Mouse (Mus musculus) liver, embryonic 14.5 days (tissue): ENCODE results near the gene Stau1. TPM values are rescaled to one million over a fixed set of nuclear protein-coding genes. Genes with fewer than 3 reads are reported as not detected.
A peak's percentile ranks its signal among the peaks of the same experiment; 100 is the strongest.

Source experiments
- ATAC-seq: fragments of 200-750 bp; cut with Nextera tagmentation; 2 replicates; pipeline ENCODE4 v1.8.0; 2017; ENCODE audit warnings: moderate number of reproducible peaks, mild to moderate bottlenecking, moderate library complexity; ENCODE audit not compliant: insufficient read depth
- DNase-seq, 3 experiments: peaks; one replicate each; pipeline ENCODE4 v3.0.0-alpha.2; 2012 to 2013; ENCODE audit warnings: low read depth in 3 of 3, low spot score in 3 of 3
- H3K27ac ChIP-seq: fragments of 300-500 bp; sonication (generic); 2 replicates; pipeline ENCODE4 v1.5.1; 2014; ENCODE audit warnings: moderate library complexity, mild to moderate bottlenecking, control low read depth, inconsistent platforms
- H3K27me3 ChIP-seq: fragments of 300-500 bp; sonication (generic); 2 replicates; pipeline ENCODE4 v1.6.1; 2014; ENCODE audit warnings: mild to moderate bottlenecking, low read length, moderate library complexity; ENCODE audit not compliant: control insufficient read depth, insufficient read depth
- H3K36me3 ChIP-seq: fragments of 300-500 bp; sonication (generic); replicated peaks from 2 replicates; pipeline ENCODE4 v1.6.1; 2014; ENCODE audit warnings: low read depth; ENCODE audit not compliant: control insufficient read depth, insufficient read depth
- H3K4me1 ChIP-seq, 2 experiments: fragments of 200-500 bp in 1 of 2; fragments of 300-500 bp in 1 of 2; sonication (generic) in 1 of 2; replicated peaks; 2 replicates each; pipeline ENCODE4 v1.6.1; 2012 to 2014; ENCODE audit warnings: antibody characterized with exemption in 1 of 2, inconsistent platforms in 1 of 2, low read length in 1 of 2; ENCODE audit not compliant: control insufficient read depth in 2 of 2, insufficient read depth in 2 of 2
- H3K4me2 ChIP-seq: fragments of 300-500 bp; sonication (generic); 2 replicates; pipeline ENCODE4 v1.6.1; 2014; ENCODE audit warnings: low read depth, mild to moderate bottlenecking, control low read depth, moderate library complexity
- H3K4me3 ChIP-seq, 2 experiments: fragments of 200-500 bp in 1 of 2; fragments of 300-500 bp in 1 of 2; sonication (generic) in 1 of 2; 2 replicates each; pipeline ENCODE4 v1.5.1; 2012 to 2014; ENCODE audit warnings: low read depth in 2 of 2, low read length in 2 of 2, mild to moderate bottlenecking in 2 of 2, control low read depth in 1 of 2, inconsistent platforms in 1 of 2, moderate library complexity in 1 of 2; ENCODE audit not compliant: insufficient read depth in 1 of 2
- H3K9ac ChIP-seq: fragments of 300-500 bp; sonication (generic); replicated peaks from 2 replicates; pipeline ENCODE4 v1.6.1; 2014; ENCODE audit warnings: mild to moderate bottlenecking, control low read depth, moderate library complexity
- H3K9me3 ChIP-seq: fragments of 300-500 bp; sonication (generic); 2 replicates; pipeline ENCODE4 v1.6.1; 2016; ENCODE audit warnings: low read length, mixed read lengths; ENCODE audit not compliant: control insufficient read depth
- CTCF ChIP-seq: IDR thresholded peaks from 2 replicates; pipeline ENCODE4 v1.5.1; 2016; ENCODE audit warnings: antibody characterized with exemption, low read depth, control low read depth
- EP300 ChIP-seq: IDR thresholded peaks from 2 replicates; pipeline ENCODE4 v1.6.1; 2016; ENCODE audit warnings: antibody characterized with exemption, low read depth
- WGBS: fragments of 180-500 bp; shearing (Covaris S2); extraction: QIAGEN DNeasy Blood & Tissue Kit; methylation state at CpG from one replicate; pipeline ENCODE4 v1.1.7; 2014; ENCODE audit not compliant: insufficient replicate concordance; 5-methylcytosine and 5-hydroxymethylcytosine counted together
- polyA plus RNA-seq, 2 experiments: library from polyadenylated mRNA; depleted of rRNA in 1 of 2; stranded (reverse) in 1 of 2; unstranded in 1 of 2; fragments of >200 nt; fragmentation: Nextera tagmentation in 1 of 2; extraction: Ambion mirVana in 1 of 2; gene quantifications; 2 replicates each; pipeline versions ENCODE4 v1.2.1 to v1.2.3; 2012 to 2014

Stau1 gene
- polyA plus RNA-seq, 2 experiments, result 11.4 to 15.6 TPM

GRCm38 (mm10) chr2:166948246-166948645 lies 47.9 kb downstream of the Stau1 start:
- TF ChIP-seq EP300 (no peak), CTCF (no peak)
- H3K9ac ChIP-seq, result no peak overlapping the region
- no peak for DNase-seq
- no peak overlapping the region for H3K4me2 ChIP-seq
- 67% methylated on average over 1 of the region's 1 CpGs for WGBS
- H3K36me3 ChIP-seq, result peaks cover 84% of the 10 kb centered on the region
- no peak overlapping the region for H3K4me3 ChIP-seq
- H3K4me1 ChIP-seq, result no peaks in the 10 kb centered on the region
- H3K27ac ChIP-seq, result no peak overlapping the region
- no peaks in the 10 kb centered on the region for H3K27me3 ChIP-seq
- ATAC-seq, result no peak
- H3K9me3 ChIP-seq, result no peaks in the 10 kb centered on the region

- no peaks in the 10 kb centered on the region for H3K9me3 ChIP-seq
- no peak for ATAC-seq
- no peak overlapping the region for H3K27ac ChIP-seq
- no peak overlapping the region for H3K9ac ChIP-seq
- peaks cover 94% of the 10 kb centered on the region for H3K36me3 ChIP-seq
- no peaks in the 10 kb centered on the region for H3K4me1 ChIP-seq
- no peaks in the 10 kb centered on the region for H3K27me3 ChIP-seq
- TF ChIP-seq CTCF (peak; percentile 46; the same call in 1 of the 2 replicates), EP300 (no peak)
- WGBS, result 56% methylated on average over 4 of the region's 4 CpGs
- no peak overlapping the region for H3K4me3 ChIP-seq
- no peak for DNase-seq
- no peak overlapping the region for H3K4me2 ChIP-seq
Measured at GRCm38 (mm10) chr2:166945456-166945855, 50.6 kb downstream of the Stau1 start.

GRCm38 (mm10) chr2:166944346-166944745 lies 51.8 kb downstream of the Stau1 start:
- peaks cover 91% of the 10 kb centered on the region for H3K36me3 ChIP-seq

GRCm38 (mm10) chr2:166943146-166943545 lies 53.0 kb downstream of the Stau1 start:
- H3K9me3 ChIP-seq, result no peaks in the 10 kb centered on the region
- H3K27ac ChIP-seq, result no peak overlapping the region
- ATAC-seq (no peak), DNase-seq (no peak)
- no peak overlapping the region for H3K4me3 ChIP-seq
- 75% methylated on average over 2 of the region's 2 CpGs for WGBS
- no peak overlapping the region for H3K4me2 ChIP-seq
- no peak overlapping the region for H3K9ac ChIP-seq
- peaks cover 90% of the 10 kb centered on the region for H3K36me3 ChIP-seq
- TF ChIP-seq EP300 (no peak), CTCF (no peak)
- no peaks in the 10 kb centered on the region for H3K27me3 ChIP-seq
- no peaks in the 10 kb centered on the region for H3K4me1 ChIP-seq

More at GRCm38 (mm10) chr2:166944346-166944745, 51.8 kb downstream of the Stau1 start:
- Histone ChIP-seq H3K4me3 (no peak overlapping the region), H3K9ac (no peak overlapping the region), H3K9me3 (no peaks in the 10 kb centered on the region), H3K4me2 (no peak overlapping the region), H3K27ac (no peak overlapping the region), H3K27me3 (no peaks in the 10 kb centered on the region), H3K4me1 (no peaks in the 10 kb centered on the region)
- no peak for TF ChIP-seq EP300
- TF ChIP-seq CTCF, result no peak
- 65% methylated on average over 1 of the region's 1 CpGs for WGBS
- no peak for ATAC-seq
- DNase-seq, result no peak

- Histone ChIP-seq H3K9ac (no peak overlapping the region), H3K4me1 (no peaks in the 10 kb centered on the region), H3K9me3 (no peaks in the 10 kb centered on the region), H3K4me3 (no peak overlapping the region), H3K36me3 (peaks cover 70% of the 10 kb centered on the region), H3K4me2 (no peak overlapping the region), H3K27ac (no peak overlapping the region), H3K27me3 (no peaks in the 10 kb centered on the region)
- TF ChIP-seq CTCF, result no peak
- WGBS, result 86% methylated on average over 2 of the region's 2 CpGs
- no peak for ATAC-seq
- no peak for DNase-seq
Measured at GRCm38 (mm10) chr2:166936166-166936565, 59.9 kb downstream of the Stau1 start.
